Comparison of ENCODE assay signal across 8 mouse cellular contexts in the genomic region with DNA sequence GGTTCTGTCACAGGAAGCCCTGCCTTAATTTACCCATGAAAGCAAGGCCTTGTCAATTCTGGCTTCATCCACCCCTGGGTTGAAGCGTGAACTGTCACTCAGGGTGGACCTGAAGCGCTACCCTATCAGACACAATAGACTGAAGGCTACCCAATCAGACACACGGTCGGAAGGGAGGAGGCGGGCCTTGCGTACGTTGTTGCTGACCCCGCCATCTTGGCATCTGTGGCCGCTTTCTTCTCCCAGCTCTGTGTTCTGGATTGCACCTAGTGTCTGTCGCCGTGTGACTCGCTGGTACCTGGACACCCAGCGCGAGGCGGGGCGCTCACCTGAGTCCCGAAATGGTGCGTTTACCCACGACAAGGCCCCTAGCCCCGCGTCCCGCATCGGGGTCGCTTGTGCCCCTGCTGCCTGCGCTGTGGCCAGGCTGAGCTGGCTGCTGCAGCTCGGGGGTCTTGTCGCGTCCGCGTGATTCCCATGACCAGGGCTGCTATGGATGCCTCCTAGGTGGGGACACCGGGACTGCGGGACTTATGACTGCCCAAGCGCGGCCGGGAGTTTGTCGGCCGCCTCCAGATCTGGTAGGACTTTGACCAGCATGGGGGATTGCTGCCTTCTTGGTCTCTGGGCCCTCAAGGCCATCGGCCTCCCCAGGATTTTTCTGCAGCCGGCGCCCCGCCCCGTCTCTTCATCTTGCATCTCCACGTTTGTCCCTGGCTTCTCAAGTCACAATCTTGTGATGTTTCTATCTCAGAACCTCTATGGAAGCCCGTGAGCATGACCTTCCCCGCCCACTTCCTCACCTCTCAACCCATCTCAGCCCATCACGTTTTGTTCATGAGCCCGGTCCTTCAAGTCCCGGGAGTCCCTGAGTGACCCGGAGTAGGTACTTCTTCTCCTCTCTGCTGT. TPM values are rescaled to one million over a fixed set of nuclear protein-coding genes. Genes with fewer than 3 reads are reported as not detected.
DNase-seq lines count a peak whose midpoint lies in the region; ATAC-seq and TF ChIP-seq lines count a peak whose summit lies in the region.

TSS of gene Zfp157 (plus strand) at position 183 of the 909 bp plus-strand sequence.

- H3K27ac ChIP-seq in embryonic facial prominence, embryonic 14.5 days (replicated peaks; ENCODE audit: low read depth, low read length), result peak within 1 kb of the TSS; percentile 86
- H3K27ac ChIP-seq in heart, adult 2 months, result peak within 1 kb of the TSS; percentile 87
- peak within 1 kb of the TSS; percentile 85 for H3K27ac ChIP-seq in limb, embryonic 13.5 days
- H3K27ac ChIP-seq in midbrain, embryonic 16.5 days (ENCODE audit: low read length), result peak within 1 kb of the TSS; percentile 97

- intact Hi-C loops in heart, adult 2 months (cut with DNase I), result no loop called here

- TF ChIP-seq POLR2A in heart, adult 2 months (IDR thresholded peaks at IDR 0.05; ENCODE audit: insufficient read depth, low read depth, low read length), result peak; percentile 87

- no peaks in the 10 kb centered on the region for H3K9me3 ChIP-seq in embryonic facial prominence, embryonic 14.5 days (ENCODE audit: control insufficient read depth, low read length)
- H3K9me3 ChIP-seq in limb, embryonic 13.5 days, result no peaks in the 10 kb centered on the region
- no peaks in the 10 kb centered on the region for H3K9me3 ChIP-seq in midbrain, embryonic 16.5 days (replicated peaks; ENCODE audit: control insufficient read depth, low read length, poor library complexity, severe bottlenecking)

- DNase-seq in 3T3-L1 (ENCODE audit: low read depth, low spot score), result peak; percentile 99
- peak; percentile 52 to 67 for DNase-seq in adrenal gland, postnatal 4 days (ENCODE audit: low spot score in 2 of 2)
- peak; percentile 99 for DNase-seq in embryonic facial prominence, embryonic 14.5 days (ENCODE audit: low spot score)
- peak; percentile 85 to 91 for DNase-seq in heart, adult 2 months
- DNase-seq in kidney, adult 8-10 months, result peak; percentile 91 to 93
- DNase-seq in spleen, postnatal 10 days (ENCODE audit: low spot score in 2 of 2), result peak; percentile 69 to 89

- peak; percentile 100 for ATAC-seq in embryonic facial prominence, embryonic 14.5 days (ENCODE audit: low read depth)
- ATAC-seq in limb, embryonic 13.5 days (ENCODE audit: low FRiP score, low read depth), result peak; percentile 100
- ATAC-seq in midbrain, embryonic 16.5 days, result peak; percentile 100

- peak within 1 kb of the TSS; percentile 80 for H3K4me2 ChIP-seq in embryonic facial prominence, embryonic 14.5 days (ENCODE audit: low read depth, low read length)
- H3K4me2 ChIP-seq in limb, embryonic 13.5 days (replicated peaks), result peak within 1 kb of the TSS; percentile 82
- peak within 1 kb of the TSS; percentile 99 for H3K4me2 ChIP-seq in midbrain, embryonic 16.5 days (ENCODE audit: low read length)

- no peaks in the 10 kb centered on the region; the same call in none of the 2 replicates for H3K79me2 ChIP-seq in heart, adult 2 months (replicated peaks; ENCODE audit: control insufficient read depth, insufficient read depth, low read length)

- no peak for TF ChIP-seq CTCF in heart, adult 2 months (IDR thresholded peaks at IDR 0.05)

- H3K36me3 ChIP-seq in embryonic facial prominence, embryonic 14.5 days (ENCODE audit: control insufficient read depth, insufficient read depth, low read length), result peaks cover 27% of the 10 kb centered on the region
- peaks cover 3% of the 10 kb centered on the region for H3K36me3 ChIP-seq in heart, adult 2 months (ENCODE audit: control insufficient read depth, insufficient read depth, low read length)
- peaks cover 35% of the 10 kb centered on the region for H3K36me3 ChIP-seq in limb, embryonic 13.5 days
- peaks cover 16% of the 10 kb centered on the region for H3K36me3 ChIP-seq in midbrain, embryonic 16.5 days (ENCODE audit: control insufficient read depth, insufficient read depth, low read length)

- H3K27me3 ChIP-seq in embryonic facial prominence, embryonic 14.5 days (replicated peaks; ENCODE audit: control insufficient read depth, insufficient read depth, low read length), result no peaks in the 10 kb centered on the region
- H3K27me3 ChIP-seq in heart, adult 2 months (ENCODE audit: control insufficient read depth, insufficient read depth, low read length), result no peaks in the 10 kb centered on the region
- H3K27me3 ChIP-seq in limb, embryonic 13.5 days, result no peaks in the 10 kb centered on the region
- H3K27me3 ChIP-seq in midbrain, embryonic 16.5 days (ENCODE audit: control insufficient read depth, insufficient read depth, low read depth, low read length), result no peaks in the 10 kb centered on the region

- peaks cover 11% of the 10 kb centered on the region for H3K4me1 ChIP-seq in embryonic facial prominence, embryonic 14.5 days (ENCODE audit: control insufficient read depth, insufficient read depth, low read length)
- peaks cover 2% of the 10 kb centered on the region; the same call in 1 of the 2 replicates for H3K4me1 ChIP-seq in heart, adult 2 months (ENCODE audit: control insufficient read depth, insufficient read depth, low read length)
- H3K4me1 ChIP-seq in limb, embryonic 13.5 days, result peaks cover 25% of the 10 kb centered on the region
- peaks cover 32% of the 10 kb centered on the region for H3K4me1 ChIP-seq in midbrain, embryonic 16.5 days (ENCODE audit: control insufficient read depth, insufficient read depth, low read length)

- peak within 1 kb of the TSS; percentile 95 for H3K9ac ChIP-seq in embryonic facial prominence, embryonic 14.5 days (ENCODE audit: low read depth, low read length)
- peak within 1 kb of the TSS; percentile 93 for H3K9ac ChIP-seq in heart, adult 2 months (ENCODE audit: low read depth, low read length)
- peak within 1 kb of the TSS; percentile 98 for H3K9ac ChIP-seq in limb, embryonic 13.5 days
- H3K9ac ChIP-seq in midbrain, embryonic 16.5 days (ENCODE audit: low read depth, low read length), result peak within 1 kb of the TSS; percentile 100

- 0% methylated on average over 43 of the region's 49 CpGs for WGBS in embryonic facial prominence, embryonic 14.5 days
- under 1% methylated on average over 49 of the region's 49 CpGs for WGBS in heart, adult 2 months
- under 1% methylated on average over 49 of the region's 49 CpGs for WGBS in limb, embryonic 13.5 days
- under 1% methylated on average over 49 of the region's 49 CpGs for WGBS in midbrain, embryonic 16.5 days

- peak within 1 kb of the TSS; percentile 83 for H3K4me3 ChIP-seq in embryonic facial prominence, embryonic 14.5 days (ENCODE audit: low read depth, low read length)
- H3K4me3 ChIP-seq in heart, adult 2 months, result peak within 1 kb of the TSS; percentile 62
- H3K4me3 ChIP-seq in limb, embryonic 13.5 days, result peak within 1 kb of the TSS; percentile 92
- peak within 1 kb of the TSS; percentile 97 for H3K4me3 ChIP-seq in midbrain, embryonic 16.5 days (ENCODE audit: low read depth, low read length)

- TF ChIP-seq EP300 in heart, adult 2 months (IDR thresholded peaks at IDR 0.05; ENCODE audit: insufficient read depth, low read depth, low read length), result no peak

RNA-seq across cellular contexts. Expression of gene Zfp157, which starts in this region (rescaled TPM):
- 10 to 100 TPM; 19.6 to 20.4 TPM for total RNA-seq in adrenal gland, postnatal 4 days (2021)
- polyA plus RNA-seq in embryonic facial prominence, embryonic 14.5 days (2014; fragmentation: Nextera tagmentation; extraction: Ambion mirVana), result 27.2 and 35.2 TPM in 2 replicates
- total RNA-seq in heart, adult 2 months (2021), result 1 to 10 TPM; 3.5 to 4.5 TPM
- 1.9 and 5.5 TPM in 2 replicates for polyA plus RNA-seq in heart, adult 2 months (2012; rRNA removed)
- 56.2 and 56.6 TPM in 2 replicates for polyA plus RNA-seq in limb, embryonic 13.5 days (2015; fragmentation: Nextera tagmentation; extraction: Ambion mirVana)
- 67.0 and 69.6 TPM in 2 replicates for polyA plus RNA-seq in midbrain, embryonic 16.5 days (2015; fragmentation: Nextera tagmentation; extraction: Ambion mirVana)

Comparison
In these comparisons a context has a peak if more than half of its experiments do, and no peak if none do; other contexts are left out.
1. Peak in every context shown above with its lines: DNase-seq, ATAC-seq, H3K4me3 ChIP-seq and H3K27ac ChIP-seq.